Mouse (Mus musculus) MEL (cell line): Measurements from ENCODE around the gene Cep72. TPM values are rescaled to one million over a fixed set of nuclear protein-coding genes. Genes with fewer than 3 reads are reported as not detected.

ENCODE experiments used
- DNase-seq: peaks from one replicate; pipeline ENCODE4 v3.0.0; 2011; ENCODE audit warnings: low read depth, low spot score
- H3K27ac ChIP-seq: 2 replicates; pipeline ENCODE4 v1.5.1; 2012; ENCODE audit warnings: low read depth, mild to moderate bottlenecking, control low read depth, low read length, moderate library complexity; ENCODE audit not compliant: control insufficient read depth
- H3K27me3 ChIP-seq, 2 experiments: fragments of 150-350 bp in 1 of 2; sonication (generic) in 1 of 2; 2 replicates each; pipeline ENCODE4 v1.6.1; 2012; ENCODE audit warnings: low read length in 2 of 2, mild to moderate bottlenecking in 2 of 2, improper control_type of control experiment in 1 of 2, moderate library complexity in 1 of 2; ENCODE audit not compliant: insufficient read depth in 2 of 2, control insufficient read depth in 1 of 2
- H3K36me3 ChIP-seq, 2 experiments: 2 replicates each; pipeline ENCODE4 v1.6.1; 2012 to 2014; ENCODE audit warnings: low read length in 2 of 2, improper control_type of control experiment in 1 of 2, inconsistent platforms in 1 of 2, mild to moderate bottlenecking in 1 of 2; ENCODE audit not compliant: insufficient read depth in 2 of 2, control insufficient read depth in 1 of 2
- H3K4me1 ChIP-seq, 2 experiments: fragments of 150-350 bp in 1 of 2; sonication (generic) in 1 of 2; 2 replicates each; pipeline ENCODE4 v1.6.1; 2012; ENCODE audit warnings: low read length in 2 of 2, improper control_type of control experiment in 1 of 2, mild to moderate bottlenecking in 1 of 2; ENCODE audit not compliant: insufficient read depth in 2 of 2, control insufficient read depth in 1 of 2
- H3K4me3 ChIP-seq, 2 experiments: fragments of 150-350 bp in 1 of 2; sonication (generic) in 1 of 2; 2 replicates each; pipeline ENCODE4 v1.5.1; 2012; ENCODE audit warnings: low read depth in 2 of 2, low read length in 2 of 2, mild to moderate bottlenecking in 2 of 2, moderate library complexity in 2 of 2, control low read depth in 1 of 2, improper control_type of control experiment in 1 of 2; ENCODE audit not compliant: control insufficient read depth in 1 of 2, insufficient read depth in 1 of 2
- H3K79me2 ChIP-seq: 2 replicates; pipeline ENCODE4 v1.6.1; 2012; ENCODE audit warnings: mild to moderate bottlenecking, low read length, moderate library complexity; ENCODE audit not compliant: control insufficient read depth, poor library complexity, insufficient read depth
- H3K9ac ChIP-seq: 2 replicates; pipeline ENCODE4 v1.6.1; 2012; ENCODE audit warnings: low read depth, mild to moderate bottlenecking, control low read depth, low read length, moderate library complexity; ENCODE audit not compliant: control insufficient read depth, poor library complexity, severe bottlenecking
- H3K9me3 ChIP-seq: fragments of 150-350 bp; sonication (generic); replicated peaks from 2 replicates; pipeline ENCODE4 v1.6.1; 2012; ENCODE audit warnings: mild to moderate bottlenecking, low read length, improper control_type of control experiment, moderate library complexity; ENCODE audit not compliant: insufficient read depth
- BHLHE40 ChIP-seq: IDR thresholded peaks from 2 replicates; pipeline ENCODE4 v1.6.1; 2012; ENCODE audit warnings: low read depth, mild to moderate bottlenecking, inconsistent platforms, low read length, improper control_type of control experiment, borderline replicate concordance
- CTCF ChIP-seq, 3 experiments: IDR thresholded peaks in 2 of 3; conservative IDR thresholded peaks in 1 of 3; 2 replicates each; pipeline ENCODE4 v1.5.1; 2011 to 2012; ENCODE audit warnings: low read length in 3 of 3, low read depth in 2 of 3, mild to moderate bottlenecking in 2 of 3, improper control_type of control experiment in 1 of 3, inconsistent platforms in 1 of 3, mixed read lengths in 1 of 3, moderate library complexity in 1 of 3; ENCODE audit not compliant: control insufficient read depth in 1 of 3, insufficient read depth in 1 of 3, poor library complexity in 1 of 3, severe bottlenecking in 1 of 3
- E2F4 ChIP-seq: IDR thresholded peaks from 2 replicates; pipeline ENCODE4 v1.6.1; 2011; ENCODE audit warnings: low read depth, low read length, improper control_type of control experiment, borderline replicate concordance
- EP300 ChIP-seq, 2 experiments: IDR thresholded peaks; 2 replicates each; pipeline ENCODE4 v1.6.1; 2011; ENCODE audit warnings: improper control_type of control experiment in 2 of 2, low read length in 2 of 2, low read depth in 1 of 2, mild to moderate bottlenecking in 1 of 2
- ETS1 ChIP-seq: IDR thresholded peaks from 2 replicates; pipeline ENCODE4 v1.6.1; 2012; ENCODE audit warnings: low read depth, mild to moderate bottlenecking, inconsistent platforms, low read length, improper control_type of control experiment, moderate library complexity
- GATA1 ChIP-seq: IDR thresholded peaks from 2 replicates; pipeline ENCODE4 v1.6.1; 2011; ENCODE audit warnings: low read depth, low read length, improper control_type of control experiment
- HCFC1 ChIP-seq: IDR thresholded peaks from 2 replicates; pipeline ENCODE4 v1.6.1; 2012; ENCODE audit warnings: low read depth, mild to moderate bottlenecking, inconsistent platforms, low read length, improper control_type of control experiment, moderate library complexity
- KAT2A ChIP-seq: conservative IDR thresholded peaks from 2 replicates; pipeline ENCODE4 v1.6.1; 2012; ENCODE audit warnings: low read depth, low read length, improper control_type of control experiment, inconsistent platforms
- MAFK ChIP-seq: IDR thresholded peaks from 2 replicates; pipeline ENCODE4 v1.6.1; 2011; ENCODE audit warnings: low read depth, mild to moderate bottlenecking, low read length, improper control_type of control experiment, borderline replicate concordance
- MAX ChIP-seq: IDR thresholded peaks from 2 replicates; pipeline ENCODE4 v1.6.1; 2011; ENCODE audit warnings: low read length, improper control_type of control experiment
- MAZ ChIP-seq: IDR thresholded peaks from 2 replicates; pipeline ENCODE4 v1.6.1; 2012; ENCODE audit warnings: low read depth, mild to moderate bottlenecking, inconsistent platforms, low read length, improper control_type of control experiment
- MEF2A ChIP-seq: IDR thresholded peaks from 2 replicates; pipeline ENCODE4 v1.6.1; 2014; ENCODE audit warnings: low read depth, mild to moderate bottlenecking, inconsistent platforms, low read length, improper control_type of control experiment; ENCODE audit not compliant: poor library complexity, insufficient replicate concordance, severe bottlenecking; ENCODE audit errors: extremely low read depth
- MXI1 ChIP-seq: IDR thresholded peaks from 2 replicates; pipeline ENCODE4 v1.6.1; 2011; ENCODE audit warnings: mild to moderate bottlenecking, low read depth, low read length, improper control_type of control experiment
- MYB ChIP-seq: IDR thresholded peaks from 2 replicates; pipeline ENCODE4 v1.6.1; 2011; ENCODE audit warnings: mild to moderate bottlenecking, low read depth, low read length, improper control_type of control experiment
- MYC ChIP-seq: IDR thresholded peaks from 2 replicates; pipeline ENCODE4 v1.6.1; 2011; ENCODE audit warnings: low read depth, mild to moderate bottlenecking, low read length, improper control_type of control experiment, moderate library complexity
- NELFE ChIP-seq: IDR thresholded peaks from 2 replicates; pipeline ENCODE4 v1.6.1; 2011; ENCODE audit warnings: low read depth, low read length, improper control_type of control experiment
- NRF1 ChIP-seq: IDR thresholded peaks from 2 replicates; pipeline ENCODE4 v1.6.1; 2014; ENCODE audit warnings: low read depth, mild to moderate bottlenecking, inconsistent platforms, low read length, improper control_type of control experiment, moderate library complexity; ENCODE audit not compliant: poor library complexity, insufficient read depth, severe bottlenecking
- POLR2A ChIP-seq, 2 experiments: IDR thresholded peaks; 2 replicates each; pipeline ENCODE4 v1.6.1; 2011 to 2012; ENCODE audit warnings: low read length in 2 of 2, mild to moderate bottlenecking in 2 of 2, control low read depth in 1 of 2, improper control_type of control experiment in 1 of 2, low read depth in 1 of 2, moderate library complexity in 1 of 2; ENCODE audit not compliant: control insufficient read depth in 1 of 2, insufficient read depth in 1 of 2, poor library complexity in 1 of 2
- POLR2AphosphoS2 ChIP-seq: IDR thresholded peaks from 2 replicates; pipeline ENCODE4 v1.6.1; 2011; ENCODE audit warnings: low read length, improper control_type of control experiment
- POLR2AphosphoS5 ChIP-seq: IDR thresholded peaks from 2 replicates; pipeline ENCODE4 v1.6.1; 2012; ENCODE audit warnings: low read depth, borderline replicate concordance, mild to moderate bottlenecking, inconsistent platforms, low read length, moderate library complexity, mixed read lengths
- RAD21 ChIP-seq: IDR thresholded peaks from 2 replicates; pipeline ENCODE4 v1.6.1; 2011; ENCODE audit warnings: mild to moderate bottlenecking, low read depth, low read length, improper control_type of control experiment
- RCOR1 ChIP-seq: IDR thresholded peaks from 2 replicates; pipeline ENCODE4 v1.6.1; 2012; ENCODE audit warnings: low read depth, mild to moderate bottlenecking, inconsistent platforms, low read length, improper control_type of control experiment
- SIN3A ChIP-seq: IDR thresholded peaks from 2 replicates; pipeline ENCODE4 v1.6.1; 2012; ENCODE audit warnings: low read length, improper control_type of control experiment, inconsistent platforms
- SMC3 ChIP-seq: IDR thresholded peaks from 2 replicates; pipeline ENCODE4 v1.6.1; 2011; ENCODE audit warnings: low read depth, low read length, improper control_type of control experiment
- TAL1 ChIP-seq: IDR thresholded peaks from 2 replicates; pipeline ENCODE4 v1.6.1; 2012; ENCODE audit warnings: mild to moderate bottlenecking, inconsistent platforms, low read length, moderate library complexity, mixed read lengths
- TCF12 ChIP-seq: IDR thresholded peaks from 2 replicates; pipeline ENCODE4 v1.6.1; 2014; ENCODE audit warnings: low read depth, mild to moderate bottlenecking, inconsistent platforms, low read length, improper control_type of control experiment, moderate library complexity
- UBTF ChIP-seq: IDR thresholded peaks from 2 replicates; pipeline ENCODE4 v1.6.1; 2012; ENCODE audit warnings: low read depth, mild to moderate bottlenecking, inconsistent platforms, low read length, improper control_type of control experiment, moderate library complexity, borderline replicate concordance; ENCODE audit not compliant: insufficient read depth
- USF1 ChIP-seq: IDR thresholded peaks from 2 replicates; pipeline ENCODE4 v1.6.1; 2014; ENCODE audit warnings: low read depth, mild to moderate bottlenecking, inconsistent platforms, low read length, improper control_type of control experiment, moderate library complexity
- USF2 ChIP-seq, 2 experiments: IDR thresholded peaks; 2 replicates each; pipeline ENCODE4 v1.6.1; 2011 to 2012; ENCODE audit warnings: improper control_type of control experiment in 2 of 2, low read length in 2 of 2, borderline replicate concordance in 1 of 2, inconsistent platforms in 1 of 2, low read depth in 1 of 2, mild to moderate bottlenecking in 1 of 2; ENCODE audit not compliant: insufficient read depth in 1 of 2
- ZC3H11A ChIP-seq: IDR thresholded peaks from 2 replicates; pipeline ENCODE4 v1.6.1; 2012; ENCODE audit warnings: low read depth, mild to moderate bottlenecking, inconsistent platforms, low read length, improper control_type of control experiment
- ZKSCAN1 ChIP-seq: IDR thresholded peaks from 2 replicates; pipeline ENCODE4 v1.6.1; 2012; ENCODE audit warnings: low read depth, mild to moderate bottlenecking, inconsistent platforms, low read length, improper control_type of control experiment, moderate library complexity
- ZNF384 ChIP-seq: IDR thresholded peaks from 2 replicates; pipeline ENCODE4 v1.6.1; 2012; ENCODE audit warnings: low read depth, mild to moderate bottlenecking, inconsistent platforms, low read length, improper control_type of control experiment
- polyA plus RNA-seq, 2 experiments: library from polyadenylated mRNA; stranded (reverse) in 1 of 2; unstranded in 1 of 2; fragments of >175 nt in 1 of 2; fragments of >200 nt in 1 of 2; gene quantifications; 2 replicates each; pipeline versions ENCODE4 v1.2.1 to v1.2.4; 2012; ENCODE audit warnings: low replicate concordance in 2 of 2, low read depth in 1 of 2; ENCODE audit not compliant: insufficient read length in 2 of 2, insufficient read depth in 1 of 2, missing spikeins in 1 of 2
- total RNA-seq: library from RNA; depleted of rRNA; stranded (reverse); fragments of 300-350 nt; gene quantifications from 2 replicates; pipeline ENCODE4 v1.2.3, GENCODE M21; 2012

The Cep72 gene
- total and polyA plus RNA-seq, 3 experiments = 2.2 to 7.0 TPM; not detected in 1

- peak; percentile 88 for DNase-seq
- TF ChIP-seq USF2 (IDR thresholded peaks at IDR 0.05; ENCODE audit: borderline replicate concordance in 1 of 2, insufficient read depth in 1 of 2, low read depth in 1 of 2, low read length in 2 of 2) (no peak), MAZ (no peak), GATA1 (peak; percentile 94), POLR2AphosphoS2 (no peak), ZC3H11A (no peak), BHLHE40 (no peak), TCF12 (peak; percentile 90), E2F4 (no peak), MEF2A (no peak), MYB (no peak), ETS1 (peak; percentile 50; the same call in 1 of the 2 replicates), EP300 (IDR thresholded peaks at IDR 0.05; ENCODE audit: low read depth in 1 of 2, low read length in 2 of 2) (peak; percentile 88 to 92), MAFK (no peak), CTCF (IDR thresholded peaks at IDR 0.05 in 2 of 3, conservative IDR thresholded peaks at IDR 0.05 in 1 of 3; ENCODE audit: control insufficient read depth in 1 of 3, insufficient read depth in 1 of 3, low read depth in 2 of 3, low read length in 3 of 3, poor library complexity in 1 of 3, severe bottlenecking in 1 of 3) (no peak), UBTF (no peak), NRF1 (no peak), RCOR1 (peak; percentile 77; the same call in 1 of the 2 replicates), ZNF384 (no peak), ZKSCAN1 (no peak), NELFE (no peak), MXI1 (no peak), RAD21 (no peak), KAT2A (no peak), POLR2AphosphoS5 (no peak), TAL1 (peak; percentile 75), MYC (0 out of 2 replicates have a peak, but pooled peaks have one; percentile 33), POLR2A (IDR thresholded peaks at IDR 0.05; ENCODE audit: control insufficient read depth in 1 of 2, insufficient read depth in 1 of 2, low read depth in 1 of 2, low read length in 2 of 2, poor library complexity in 1 of 2) (no peak), MAX (no peak), SIN3A (peak; percentile 88), SMC3 (no peak), USF1 (no peak), HCFC1 (no peak)
- Histone ChIP-seq H3K27ac (peak overlapping the region; percentile 41; the same call in 1 of the 2 replicates), H3K4me3 (no peak overlapping the region), H3K27me3 (no peaks in the 10 kb centered on the region), H3K9me3 (no peaks in the 10 kb centered on the region), H3K79me2 (no peaks in the 10 kb centered on the region), H3K36me3 (peaks cover 0 to 17% of the 10 kb centered on the region in 2 experiments; a peak in 2 of 4 replicates), H3K4me1 (peaks cover 2 to 14% of the 10 kb centered on the region in 2 experiments; a peak in 2 of 4 replicates), H3K9ac (no peak overlapping the region)
Measured at GRCm38 (mm10) chr13:73990761-73991160, 71.3 kb downstream of the Cep72 start.
